Mouse (Mus musculus) CH12.LX (cell line): ENCODE results near the gene Aatf. TPM values are rescaled to one million over a fixed set of nuclear protein-coding genes. Genes with fewer than 3 reads are reported as not detected.

Experiments
- DNase-seq: peaks from one replicate; pipeline ENCODE4 v3.0.0-alpha.2; 2013; ENCODE audit errors: extremely low read depth
- H3K27ac ChIP-seq: 2 replicates; pipeline ENCODE4 v1.5.1; 2012; ENCODE audit warnings: low read depth, mild to moderate bottlenecking, control low read depth, moderate library complexity; ENCODE audit not compliant: insufficient read depth
- H3K27me3 ChIP-seq: replicated peaks from 2 replicates; pipeline ENCODE3; 2012; ENCODE audit warnings: inconsistent platforms
- H3K36me3 ChIP-seq, 2 experiments: replicated peaks in 1 of 2; 2 replicates each; pipeline versions ENCODE3 to v1.6.1; 2012; ENCODE audit warnings: inconsistent platforms in 1 of 2, low read length in 1 of 2, mild to moderate bottlenecking in 1 of 2, mixed read lengths in 1 of 2, moderate library complexity in 1 of 2; ENCODE audit not compliant: control insufficient read depth in 1 of 2, insufficient read depth in 1 of 2
- H3K4me1 ChIP-seq, 2 experiments: 2 replicates each; pipeline ENCODE4 v1.6.1; 2012; ENCODE audit warnings: inconsistent platforms in 1 of 2, moderate library complexity in 1 of 2; ENCODE audit not compliant: insufficient read depth in 2 of 2, control insufficient read depth in 1 of 2
- H3K4me2 ChIP-seq: 2 replicates; pipeline ENCODE4 v1.6.1; 2012; ENCODE audit warnings: low read depth, mild to moderate bottlenecking, control low read depth; ENCODE audit not compliant: poor library complexity, insufficient read depth, severe bottlenecking
- H3K4me3 ChIP-seq, 3 experiments: fragments of 150-350 bp in 1 of 3; sonication (generic) in 1 of 3; replicated peaks in 1 of 3; 2 replicates each; pipeline versions ENCODE3 to v1.5.1; 2011 to 2012; ENCODE audit warnings: low read depth in 2 of 3, low read length in 2 of 3, mild to moderate bottlenecking in 2 of 3, moderate library complexity in 2 of 3, control low read depth in 1 of 3, improper control_type of control experiment in 1 of 3, inconsistent platforms in 1 of 3, mixed read lengths in 1 of 3; ENCODE audit not compliant: poor library complexity in 1 of 3
- H3K79me2 ChIP-seq: replicated peaks from 2 replicates; pipeline ENCODE4 v1.6.1; 2012; ENCODE audit warnings: mild to moderate bottlenecking, moderate library complexity; ENCODE audit not compliant: control insufficient read depth, poor library complexity, insufficient read depth, severe bottlenecking; ENCODE audit errors: extremely low read depth
- H3K9ac ChIP-seq: 2 replicates; pipeline ENCODE4 v1.6.1; 2012; ENCODE audit warnings: low read depth, mild to moderate bottlenecking, control low read depth, moderate library complexity; ENCODE audit not compliant: insufficient read depth
- H3K9me3 ChIP-seq: replicated peaks from 2 replicates; pipeline ENCODE3; 2012; ENCODE audit warnings: low read length, inconsistent platforms, mixed read lengths
- CHD1 ChIP-seq: IDR thresholded peaks from 2 replicates; pipeline ENCODE4 v1.6.1; 2012; ENCODE audit warnings: low read depth, low read length, improper control_type of control experiment, inconsistent platforms
- ETS1 ChIP-seq: conservative IDR thresholded peaks from 2 replicates; pipeline ENCODE4 v1.6.1; 2012; ENCODE audit warnings: low read depth, mild to moderate bottlenecking, inconsistent platforms, low read length, improper control_type of control experiment, moderate library complexity
- GABPA ChIP-seq: IDR thresholded peaks from 2 replicates; pipeline ENCODE4 v1.6.1; 2012; ENCODE audit warnings: low read depth, low read length, improper control_type of control experiment, inconsistent platforms; ENCODE audit not compliant: insufficient replicate concordance
- HCFC1 ChIP-seq: IDR thresholded peaks from 2 replicates; pipeline ENCODE4 v1.6.1; 2012; ENCODE audit warnings: low read depth, mild to moderate bottlenecking, inconsistent platforms, low read length, improper control_type of control experiment
- KAT2A ChIP-seq: IDR thresholded peaks from 2 replicates; pipeline ENCODE4 v1.6.1; 2012; ENCODE audit warnings: low read length, improper control_type of control experiment, inconsistent platforms; ENCODE audit not compliant: insufficient replicate concordance
- MAZ ChIP-seq: IDR thresholded peaks from 2 replicates; pipeline ENCODE4 v1.6.1; 2012; ENCODE audit warnings: low read depth, mild to moderate bottlenecking, inconsistent platforms, low read length, improper control_type of control experiment, moderate library complexity
- NELFE ChIP-seq: IDR thresholded peaks from 2 replicates; pipeline ENCODE4 v1.6.1; 2011; ENCODE audit warnings: low read depth, low read length, improper control_type of control experiment
- RAD21 ChIP-seq: IDR thresholded peaks from 2 replicates; pipeline ENCODE4 v1.6.1; 2011; ENCODE audit warnings: low read depth, mild to moderate bottlenecking, low read length, improper control_type of control experiment, moderate library complexity
- TBP ChIP-seq: conservative IDR thresholded peaks from 2 replicates; pipeline ENCODE4 v1.6.1; 2011; ENCODE audit warnings: low read depth, low read length, improper control_type of control experiment
- TCF12 ChIP-seq: IDR thresholded peaks from 2 replicates; pipeline ENCODE4 v1.6.1; 2014; ENCODE audit warnings: low read depth, mild to moderate bottlenecking, inconsistent platforms, low read length, improper control_type of control experiment
- USF2 ChIP-seq: conservative IDR thresholded peaks from 2 replicates; pipeline ENCODE4 v1.6.1; 2011; ENCODE audit warnings: low read depth, low read length, improper control_type of control experiment
- ZKSCAN1 ChIP-seq: IDR thresholded peaks from 2 replicates; pipeline ENCODE4 v1.6.1; 2012; ENCODE audit warnings: low read depth, inconsistent platforms, low read length, improper control_type of control experiment, borderline replicate concordance
- ZMIZ1 ChIP-seq: IDR thresholded peaks from 2 replicates; pipeline ENCODE4 v1.6.1; 2012; ENCODE audit warnings: low read depth, mild to moderate bottlenecking, inconsistent platforms, low read length, improper control_type of control experiment
- ZNF384 ChIP-seq: IDR thresholded peaks from 2 replicates; pipeline ENCODE4 v1.6.1; 2012; ENCODE audit warnings: low read depth, low read length, improper control_type of control experiment, inconsistent platforms
- dilution Hi-C: fragments of 300-500 bp; cut with MboI; formaldehyde crosslinking; loops from 2 replicates; pipeline ENCODE4 v1.14.3; 2020; ENCODE audit warnings: low sequenced_read_pairs; ENCODE audit not compliant: extremely low pct_unique_long_range_greater_than_20kb, extremely low pct_ligation_motif_present
- in situ Hi-C: fragments of 300-500 bp; cut with MboI; formaldehyde crosslinking; loops from 3 replicates; pipeline ENCODE4 v1.14.3; 2019; ENCODE audit warnings: low sequenced_read_pairs, low pct_ligation_motif_present, low pct_unique_long_range_greater_than_20kb, mixed read lengths
- polyA plus RNA-seq: library from polyadenylated mRNA; unstranded; fragments of >175 nt; gene quantifications from 2 replicates; pipeline ENCODE4 v1.2.1, GENCODE M21; 2012; ENCODE audit warnings: low read depth; ENCODE audit not compliant: insufficient read length
- total RNA-seq, 2 experiments: library from RNA; depleted of rRNA; stranded (reverse); fragments of 300-350 nt in 1 of 2; fragments of >200 nt in 1 of 2; gene quantifications; 2 replicates each; pipeline ENCODE4 v1.2.3; 2012 to 2014

The Aatf gene
- total and polyA plus RNA-seq, 3 experiments, result 69.8 to 112 (median 71.7) TPM

DNA sequence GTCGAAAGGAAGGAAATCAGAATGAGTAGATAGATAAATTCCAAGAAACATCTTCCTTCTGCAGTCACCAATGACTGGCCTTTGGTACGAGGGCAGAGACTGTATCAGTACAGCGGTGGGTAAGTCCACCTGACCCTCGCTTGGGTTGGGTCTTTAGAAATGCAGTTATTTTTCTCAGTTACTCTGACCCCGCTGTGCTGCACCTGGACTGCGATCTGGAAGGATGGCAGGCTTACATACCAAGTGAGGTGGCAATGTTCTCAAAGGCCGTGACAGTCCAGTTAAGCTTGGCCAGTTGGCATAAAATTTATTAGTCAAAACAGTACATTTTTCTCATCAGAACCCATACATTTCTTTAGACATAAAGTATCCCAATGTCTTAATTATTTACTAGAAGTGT is 59.4 kb downstream of the Aatf start:
- H3K36me3 ChIP-seq, result peaks cover 45 to 86% of the 10 kb centered on the region in 2 experiments
- no peaks in the 10 kb centered on the region; the same call in 1 of the 2 replicates for H3K79me2 ChIP-seq
- dilution Hi-C loops (no loop called here), in situ Hi-C loops (no loop called here)
- no peak for DNase-seq
- H3K9ac ChIP-seq, result no peak overlapping the region
- H3K27ac ChIP-seq, result no peak overlapping the region
- H3K27me3 ChIP-seq, result no peaks in the 10 kb centered on the region
- no peaks in the 10 kb centered on the region for H3K9me3 ChIP-seq
- H3K4me3 ChIP-seq, result no peak overlapping the region
- TF ChIP-seq ZKSCAN1, result no peak
- no peak for TF ChIP-seq TCF12
- TF ChIP-seq TBP, result no peak
- no peak for TF ChIP-seq ETS1
- no peak for TF ChIP-seq GABPA
- no peak for TF ChIP-seq MAZ
- TF ChIP-seq NELFE, result no peak
- TF ChIP-seq KAT2A, result no peak
- no peak for TF ChIP-seq HCFC1
- no peak for TF ChIP-seq ZNF384
- no peak for TF ChIP-seq RAD21
- TF ChIP-seq ZMIZ1, result no peak
- TF ChIP-seq CHD1, result no peak
- no peak for TF ChIP-seq USF2
- no peak overlapping the region for H3K4me2 ChIP-seq
- H3K4me1 ChIP-seq, result peaks cover 2 to 3% of the 10 kb centered on the region in 2 experiments; a peak in 1 of 4 replicates

GRCm38 (mm10) chr11:84442554-84443331 is 70.6 kb downstream of the Aatf start:
- Histone ChIP-seq H3K27me3 (no peaks in the 10 kb centered on the region), H3K27ac (no peak overlapping the region), H3K36me3 (peaks cover 56 to 94% of the 10 kb centered on the region in 2 experiments), H3K9ac (no peak overlapping the region), H3K9me3 (no peaks in the 10 kb centered on the region), H3K4me3 (no peak overlapping the region), H3K4me2 (no peak overlapping the region), H3K4me1 (no peaks in the 10 kb centered on the region), H3K79me2 (no peaks in the 10 kb centered on the region)
- dilution Hi-C loops, result no loop called here
- TF ChIP-seq TBP, result no peak
- no peak for TF ChIP-seq USF2
- no peak for DNase-seq
- in situ Hi-C loops, result no loop called here
